Mouse (Mus musculus): ENCODE measurements around the gene Cntnap5a.

GRCm38 (mm10) chr1:115918396-115918795, 233.8 kb downstream of the Cntnap5a start:
- TF ChIP-seq MAFK (IDR thresholded peaks at IDR 0.05; ENCODE audit: insufficient replicate concordance, low read length): no peak
- TF ChIP-seq USF1 (IDR thresholded peaks at IDR 0.05; ENCODE audit: low read depth, low read length): no peak
- TF ChIP-seq POLR2A (IDR thresholded peaks at IDR 0.05; ENCODE audit: low read depth, low read length): no peak
- no peak for TF ChIP-seq CTCF (conservative IDR thresholded peaks at IDR 0.05 in 1 of 2, IDR thresholded peaks at IDR 0.05 in 1 of 2; ENCODE audit: low read depth in 2 of 2, low read length in 2 of 2)
- TF ChIP-seq JUND (conservative IDR thresholded peaks at IDR 0.05; ENCODE audit: low read depth, low read length): no peak
- TF ChIP-seq GABPA (IDR thresholded peaks at IDR 0.05; ENCODE audit: insufficient replicate concordance, low read depth, low read length): no peak
- TF ChIP-seq MEF2A (IDR thresholded peaks at IDR 0.05; ENCODE audit: borderline replicate concordance, low read depth, low read length): no peak
- TF ChIP-seq MXI1 (IDR thresholded peaks at IDR 0.05; ENCODE audit: low read depth, low read length): no peak
- TF ChIP-seq UBTF (IDR thresholded peaks at IDR 0.05; ENCODE audit: low read depth, low read length): no peak
- no peak for TF ChIP-seq EP300 (IDR thresholded peaks at IDR 0.05; ENCODE audit: low read length)
- TF ChIP-seq CHD1 (IDR thresholded peaks at IDR 0.05; ENCODE audit: low read depth, low read length): no peak
- no peak for TF ChIP-seq NELFE (IDR thresholded peaks at IDR 0.05; ENCODE audit: low read depth, low read length)
